Mouse (Mus musculus): ENCODE measurements around the gene Xab2.

GRCm38 (mm10) chr8:3648268-3648667 lies 27.2 kb upstream of the Xab2 start:
- TF ChIP-seq GATA1 (IDR thresholded peaks at IDR 0.05; ENCODE audit: borderline replicate concordance, low read length), result no peak
- TF ChIP-seq FLI1 (IDR thresholded peaks at IDR 0.05; ENCODE audit: low read length), result no peak

Measured in megakaryocyte, embryonic 14.5 days (primary cell).